Mouse (Mus musculus) layer of hippocampus, adult 6 months (tissue): ENCODE results near the gene Stxbp6. TPM values are rescaled to one million over a fixed set of nuclear protein-coding genes. Genes with fewer than 3 reads are reported as not detected.

Experiments used
- long read RNA-seq, 2 experiments: library from polyadenylated mRNA; unstranded; transcript quantifications; one replicate each; pipeline ENCODE4 v2.0.0; 2019 to 2020
- polyA plus RNA-seq: library from polyadenylated mRNA; unstranded; fragments of <200 nt; fragmentation: Nextera tagmentation; gene quantifications from 2 replicates; pipeline ENCODE4 v1.2.3, GENCODE M21; 2021

The Stxbp6 gene
- polyA plus RNA-seq = 18.0 and 24.2 TPM in 2 replicates
- long read RNA-seq, experiment 1, full-length matches to known transcripts = 50 of 87 reads
- long read RNA-seq, experiment 1, partial matches to known transcripts = 3 of 87 reads
- long read RNA-seq, experiment 1, other reads (novel, unspliced or antisense) = 34 of 87 reads
- long read RNA-seq, experiment 2, full-length matches to known transcripts = 283 of 342 reads
- long read RNA-seq, experiment 2, partial matches to known transcripts = 20 of 342 reads
- long read RNA-seq, experiment 2, other reads (novel, unspliced or antisense) = 39 of 342 reads

DNA sequence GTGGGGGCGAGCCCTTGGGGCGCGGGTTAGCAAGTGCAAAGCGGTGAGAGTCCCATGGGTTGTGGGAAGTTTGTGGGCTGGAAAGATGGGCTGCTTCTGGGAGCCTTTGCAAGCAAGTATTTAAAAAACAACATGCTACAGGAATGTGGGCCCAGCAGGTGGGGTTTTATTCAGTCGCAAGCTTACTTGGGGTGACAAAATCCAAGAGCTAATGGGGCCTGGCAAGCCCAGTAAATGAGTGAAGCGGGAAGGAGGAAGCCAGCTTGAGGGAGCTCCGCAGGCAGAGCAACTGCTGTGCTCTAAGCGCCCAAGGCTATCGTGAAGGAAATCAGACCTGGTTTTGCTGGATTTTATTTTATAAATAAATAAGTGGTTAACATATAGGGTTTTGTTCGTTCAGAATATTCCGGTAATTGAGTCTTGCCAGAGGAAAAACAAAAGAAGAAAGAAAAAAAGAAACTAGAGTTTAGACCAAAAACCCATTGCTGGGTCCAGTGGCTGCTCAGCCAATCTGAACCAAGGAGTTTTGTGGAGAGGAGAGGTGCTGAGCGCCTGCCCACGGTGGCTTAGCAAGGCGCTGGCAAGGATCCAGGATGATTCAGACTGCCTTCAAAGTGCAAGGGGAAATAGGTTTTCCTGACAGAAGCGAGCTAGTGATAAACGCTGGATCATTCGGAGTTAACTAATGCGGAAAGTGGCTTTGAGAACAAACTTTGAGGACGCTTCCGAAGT is at the start of gene Stxbp6:
Stxbp6 (minus strand) TSS at position 99 of the 732 bp plus-strand sequence.

